Mouse (Mus musculus) G1E-ER4 (cell line): ENCODE results near the gene Snx22. TPM values are rescaled to one million over a fixed set of nuclear protein-coding genes. Genes with fewer than 3 reads are reported as not detected.

Source experiments
- GATA1 ChIP-seq: IDR thresholded peaks from one replicate; pipeline ENCODE4 v1.8.0; 2012; ENCODE audit warnings: low read length, inconsistent platforms
- polyA plus RNA-seq: library from polyadenylated mRNA; stranded (reverse); fragments of >175 nt; gene quantifications from 2 replicates; pipeline ENCODE4 v1.2.3, GENCODE M21; 2012

The Snx22 gene
- polyA plus RNA-seq, 1 experiment, result 0.02 TPM

DNA sequence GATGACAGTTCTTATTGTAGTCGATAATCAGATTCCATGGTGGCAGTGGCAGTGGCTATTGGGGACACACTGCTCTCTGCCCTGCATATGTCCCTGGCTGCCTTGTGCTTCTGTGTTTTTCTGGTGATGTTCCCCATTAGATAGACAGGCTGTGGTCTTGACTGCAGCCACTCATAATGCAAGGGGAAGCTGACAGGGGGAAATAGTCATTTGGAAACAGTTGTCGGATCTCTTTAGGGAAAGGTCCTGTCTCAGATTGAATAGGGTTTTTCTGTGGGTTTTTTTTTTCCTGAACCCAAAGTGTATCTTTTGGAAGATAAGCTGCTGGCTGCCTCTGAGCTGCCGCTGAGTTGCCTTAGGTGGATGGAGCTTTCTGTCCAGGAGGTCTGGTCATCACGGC is 12.5 kb upstream of the Snx22 start:
- TF ChIP-seq GATA1, result no peak

DNA sequence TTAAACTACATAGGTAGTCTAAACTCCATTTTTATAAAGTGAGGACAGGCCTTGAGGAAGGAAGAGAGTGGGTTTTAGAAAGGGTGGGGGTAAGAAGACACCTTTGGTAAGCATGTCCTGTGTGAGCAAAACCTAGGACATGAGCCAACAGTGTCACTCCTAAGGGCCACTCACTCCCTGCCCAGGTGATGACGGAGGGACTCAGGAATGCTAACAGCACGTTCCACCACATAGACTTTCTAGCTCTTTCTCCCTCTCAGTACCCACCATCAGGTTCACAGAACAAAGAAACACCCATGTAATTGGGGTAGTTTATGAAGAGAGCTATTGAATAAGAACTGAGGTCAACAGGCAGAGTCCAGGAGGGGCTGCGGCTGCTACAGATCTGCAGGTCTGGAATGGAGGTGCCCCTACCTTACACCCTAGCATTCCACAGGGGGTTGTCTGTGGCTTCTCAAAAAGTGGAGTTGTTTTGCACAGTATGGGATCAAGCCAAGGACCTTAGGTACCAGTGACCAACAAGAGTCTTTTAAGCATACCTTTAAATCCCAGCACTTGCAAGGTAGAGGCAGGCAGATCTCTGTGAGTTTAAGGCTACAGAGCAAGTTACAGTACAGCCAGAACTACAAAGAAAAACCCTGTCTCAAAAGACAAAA is 11.4 kb upstream of the Snx22 start:
- no peak for TF ChIP-seq GATA1

DNA sequence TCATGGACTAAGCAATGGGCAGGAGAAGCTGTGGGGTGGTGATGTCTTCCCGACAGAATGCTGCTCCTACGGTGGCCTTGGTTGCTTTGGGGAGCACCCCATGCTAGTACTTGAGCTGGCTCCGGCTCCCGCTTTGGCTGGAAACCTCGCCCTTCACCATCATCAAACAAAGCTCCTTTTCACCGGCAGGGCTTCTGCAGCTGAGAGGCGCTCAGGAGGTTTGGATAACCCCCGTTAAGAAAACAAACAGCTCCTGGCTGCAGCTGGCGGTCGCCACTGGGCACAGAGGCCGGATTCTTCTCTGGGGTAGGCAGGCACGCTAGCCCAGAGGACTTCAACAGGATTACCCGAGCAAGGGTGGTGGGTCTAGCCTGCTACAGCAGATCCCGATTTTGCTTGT is 9.0 kb upstream of the Snx22 start:
- no peak for TF ChIP-seq GATA1

DNA sequence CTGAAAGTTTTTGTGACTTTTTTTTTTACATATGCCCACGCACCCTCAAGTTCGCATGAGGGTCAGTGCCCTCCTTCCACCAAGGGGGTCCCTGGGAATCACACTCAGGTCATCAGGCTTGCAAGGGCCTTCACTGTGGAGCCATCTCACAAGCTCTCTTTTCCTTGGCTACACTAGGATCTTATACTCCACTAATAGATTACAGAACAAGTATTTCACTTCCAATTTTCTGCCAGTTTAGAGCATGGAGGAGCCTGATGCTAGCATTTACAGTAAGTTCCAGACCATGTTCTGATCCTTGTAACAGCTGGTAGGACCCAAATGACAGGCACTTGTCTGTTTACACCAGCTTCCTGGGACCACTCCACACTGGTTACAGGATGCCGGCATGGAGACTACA is 8.6 kb upstream of the Snx22 start:
- TF ChIP-seq GATA1, result no peak

DNA sequence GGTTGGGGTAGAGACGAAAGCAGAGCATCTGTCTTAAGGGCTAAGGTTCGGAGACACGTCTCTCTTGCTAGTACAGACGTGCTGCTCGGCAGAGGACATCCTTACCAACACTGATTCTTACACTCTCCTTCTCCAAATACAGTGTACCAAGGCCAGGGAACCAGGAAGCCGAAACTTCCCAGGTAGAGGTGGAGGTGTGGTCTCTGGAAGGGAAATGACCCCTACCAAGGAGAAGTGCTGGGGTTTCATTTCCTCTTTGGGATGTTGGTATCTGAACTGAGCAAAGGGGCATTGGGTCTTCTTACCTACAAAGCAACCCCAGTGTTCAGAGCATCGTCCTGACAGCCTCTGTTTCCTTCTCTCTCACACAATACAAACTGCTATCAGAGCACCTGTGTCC is 3.2 kb upstream of the Snx22 start:
- no peak for TF ChIP-seq GATA1

DNA sequence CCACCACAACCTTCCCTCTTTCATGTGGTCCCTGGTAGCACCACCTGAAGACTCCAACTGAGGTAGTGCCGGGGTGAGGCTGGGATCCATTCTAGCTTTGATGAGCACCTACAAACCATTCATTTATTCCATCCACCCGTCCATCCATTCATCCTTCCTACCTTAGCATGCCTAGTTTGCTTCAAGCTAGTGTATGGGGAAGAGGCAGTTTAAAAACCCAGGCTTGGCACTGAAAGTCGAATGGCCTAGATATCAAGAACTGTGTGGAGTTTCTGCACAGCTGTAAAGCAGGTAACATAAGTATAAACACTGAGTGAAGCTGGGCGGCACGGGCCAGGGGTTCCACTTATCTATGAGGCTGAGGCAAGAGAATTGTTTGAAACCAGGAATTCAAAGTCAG is 632 bp upstream of the Snx22 start:
- TF ChIP-seq GATA1, result no peak

DNA sequence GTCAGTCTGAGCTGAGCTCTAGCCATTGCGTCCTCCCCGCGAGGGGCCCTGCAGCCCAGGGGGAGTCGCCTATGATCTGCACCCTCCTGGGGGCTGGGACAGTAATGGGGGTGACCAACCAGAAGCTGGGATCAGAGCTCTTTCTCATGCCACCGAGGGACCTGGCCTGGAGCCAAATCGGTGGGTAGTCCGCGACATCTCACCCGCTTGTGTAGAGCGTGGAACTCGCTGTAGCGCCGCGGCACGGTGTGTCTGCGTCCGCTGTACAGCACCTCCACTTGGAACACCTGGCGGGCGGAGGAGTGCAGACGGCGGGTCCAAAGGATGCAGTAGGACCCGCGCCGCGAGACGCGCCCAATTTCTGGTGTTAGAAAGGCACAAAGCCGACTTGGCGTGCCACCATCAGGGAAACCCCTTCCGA is 538 bp downstream of the Snx22 start:
- no peak for TF ChIP-seq GATA1

DNA sequence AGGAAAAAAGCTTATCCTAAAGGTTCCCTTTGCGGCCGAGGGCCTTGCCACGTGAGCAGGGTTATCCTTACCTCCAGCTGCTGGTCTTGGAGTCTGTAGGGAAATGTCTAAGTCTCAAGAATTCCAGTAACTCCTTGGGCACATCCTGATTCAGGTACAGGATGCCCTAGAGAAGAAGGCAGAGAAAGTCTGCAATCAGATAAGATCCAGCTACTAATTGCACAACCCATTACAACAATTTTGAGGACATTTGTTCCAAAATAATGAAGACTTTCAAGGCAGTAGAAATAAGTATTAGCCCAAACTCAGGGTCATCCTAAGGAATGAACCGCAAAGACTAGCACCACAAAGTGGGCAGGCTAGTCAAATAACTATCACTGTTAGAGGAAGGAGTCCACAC is 1.5 kb downstream of the Snx22 start:
- no peak for TF ChIP-seq GATA1

DNA sequence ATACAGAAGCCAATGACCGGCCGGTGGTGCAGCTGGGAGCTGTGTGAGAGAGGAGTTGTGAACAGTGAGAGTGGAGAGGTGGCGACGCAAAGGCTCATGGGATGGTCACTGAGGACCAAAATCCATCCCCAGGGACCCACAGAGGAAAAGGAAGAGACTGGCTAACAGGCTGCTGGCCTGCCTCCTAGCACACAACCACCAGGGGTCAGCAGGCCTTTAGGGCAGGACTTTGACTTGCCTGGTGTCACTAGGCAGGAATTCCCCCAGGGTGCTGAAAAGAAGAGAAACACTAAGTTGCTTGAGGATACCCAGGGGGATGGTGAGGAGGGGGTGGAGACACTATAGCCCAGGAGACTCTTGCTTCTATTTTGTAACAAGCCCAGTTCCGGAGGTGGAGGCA is 2.0 kb downstream of the Snx22 start:
- no peak for TF ChIP-seq GATA1

DNA sequence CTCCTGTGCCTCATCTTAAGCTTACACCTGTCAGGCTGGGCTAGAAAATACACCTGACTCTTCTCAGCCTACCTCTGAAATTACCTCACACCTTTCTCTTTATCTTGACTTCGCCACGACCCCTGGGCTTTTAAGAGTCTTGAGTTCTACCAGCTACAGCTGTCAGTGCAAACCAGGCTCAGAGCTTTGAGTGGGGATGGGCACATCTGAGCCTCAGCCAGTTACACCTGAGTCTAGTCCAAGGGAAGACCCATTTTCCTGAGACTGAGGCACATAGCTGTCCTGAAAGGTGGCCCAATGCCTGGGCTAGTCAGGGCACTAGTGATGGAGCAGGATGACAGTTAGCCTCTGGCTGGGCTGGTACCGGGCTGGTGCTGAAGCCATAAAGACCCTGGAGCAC is 2.7 kb downstream of the Snx22 start:
- TF ChIP-seq GATA1, result no peak

DNA sequence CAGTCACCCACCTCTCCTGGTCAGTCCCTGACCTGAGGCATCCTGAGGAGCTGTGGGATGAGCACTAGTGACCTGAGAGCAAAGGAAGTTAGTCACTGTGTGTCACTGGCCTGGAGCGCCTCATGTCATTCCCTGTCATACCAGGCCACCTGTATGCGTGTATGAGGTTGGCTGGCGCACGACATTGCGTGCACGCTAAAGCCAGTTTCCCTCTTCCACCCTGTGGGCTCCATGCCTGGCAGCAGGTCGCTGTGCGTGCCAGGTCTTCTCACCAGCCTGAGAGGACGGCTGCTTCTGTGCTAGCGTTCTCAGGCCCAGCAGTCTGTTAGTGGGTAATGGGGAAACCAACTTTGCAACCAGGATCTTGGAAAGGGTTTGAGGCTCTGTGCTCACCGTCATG is 5.2 kb downstream of the Snx22 start:
- no peak for TF ChIP-seq GATA1

DNA sequence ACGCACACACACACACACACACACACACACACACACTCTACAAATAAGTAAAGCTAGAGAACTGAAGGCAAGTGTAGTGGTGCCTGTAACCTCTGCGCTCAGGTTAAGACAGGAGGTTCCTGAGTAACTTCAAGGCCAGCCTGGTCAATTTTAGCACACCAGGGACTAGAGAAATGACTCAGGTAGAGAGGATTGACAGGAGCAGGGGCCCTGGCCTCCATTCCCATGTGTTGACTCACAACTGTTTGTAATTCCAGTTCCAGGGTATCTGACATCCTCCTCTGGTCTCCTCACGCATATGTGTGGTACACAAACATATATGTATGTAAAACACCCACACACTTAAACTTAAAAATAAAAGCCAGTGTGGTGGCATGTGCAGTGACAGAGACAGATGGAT is 6.1 kb downstream of the Snx22 start:
- TF ChIP-seq GATA1, result no peak

DNA sequence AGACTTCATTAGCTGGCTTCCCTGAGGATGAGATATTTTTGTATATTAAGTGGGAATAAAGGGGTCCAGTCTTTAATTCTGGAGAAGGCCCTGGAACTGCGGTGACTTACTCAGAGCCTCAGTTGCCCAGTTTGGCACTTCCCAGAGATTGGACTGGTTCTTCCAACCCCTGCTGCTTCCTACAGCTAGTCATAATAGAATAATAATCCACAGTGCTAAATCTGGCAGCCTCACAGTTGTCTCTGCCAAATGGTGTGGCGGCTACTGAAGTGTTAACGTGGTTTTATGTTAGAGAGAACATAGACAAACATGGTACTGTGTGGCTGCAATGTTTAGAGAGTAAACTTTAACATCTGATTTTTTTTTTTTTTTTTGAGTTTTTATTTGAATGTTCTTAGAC is 7.9 kb downstream of the Snx22 start:
- TF ChIP-seq GATA1, result no peak

DNA sequence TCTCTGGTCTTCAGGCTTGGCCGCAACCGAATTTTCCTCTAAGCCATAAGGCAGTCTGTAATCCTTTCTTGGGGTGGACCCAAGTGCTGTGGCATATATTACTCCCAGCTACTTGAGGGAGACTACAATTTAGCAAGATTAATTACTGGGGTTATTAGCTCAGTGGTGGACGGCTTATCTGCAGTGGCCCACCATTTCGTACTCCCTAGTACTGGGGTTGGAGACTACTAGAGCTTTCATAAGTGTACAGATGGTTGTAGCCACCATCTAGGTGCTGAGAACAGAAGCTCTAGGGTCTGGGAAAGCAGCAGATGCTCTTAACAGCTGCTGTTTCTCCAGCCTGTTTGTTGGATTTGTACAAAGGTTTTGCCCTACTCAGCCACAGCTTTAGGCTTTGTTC is 8.5 kb downstream of the Snx22 start:
- no peak for TF ChIP-seq GATA1

DNA sequence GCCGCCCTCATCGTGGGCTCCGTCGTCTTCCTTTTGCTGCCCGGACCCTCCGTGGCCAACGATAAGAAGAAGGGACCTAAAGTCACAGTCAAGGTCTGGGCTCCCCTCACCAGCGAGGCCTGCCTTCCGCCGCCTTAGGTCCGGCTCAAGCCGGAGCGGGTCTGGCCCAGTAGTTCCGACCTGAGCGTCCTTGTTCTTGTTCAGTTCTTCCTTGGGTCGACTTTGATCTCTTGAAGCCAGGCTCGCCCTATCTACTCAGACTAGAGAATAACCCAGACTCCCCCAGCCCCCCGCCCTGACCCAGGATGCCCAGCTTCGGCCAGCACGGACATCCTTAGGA is 9.2 kb downstream of the Snx22 start:
- TF ChIP-seq GATA1, result no peak

DNA sequence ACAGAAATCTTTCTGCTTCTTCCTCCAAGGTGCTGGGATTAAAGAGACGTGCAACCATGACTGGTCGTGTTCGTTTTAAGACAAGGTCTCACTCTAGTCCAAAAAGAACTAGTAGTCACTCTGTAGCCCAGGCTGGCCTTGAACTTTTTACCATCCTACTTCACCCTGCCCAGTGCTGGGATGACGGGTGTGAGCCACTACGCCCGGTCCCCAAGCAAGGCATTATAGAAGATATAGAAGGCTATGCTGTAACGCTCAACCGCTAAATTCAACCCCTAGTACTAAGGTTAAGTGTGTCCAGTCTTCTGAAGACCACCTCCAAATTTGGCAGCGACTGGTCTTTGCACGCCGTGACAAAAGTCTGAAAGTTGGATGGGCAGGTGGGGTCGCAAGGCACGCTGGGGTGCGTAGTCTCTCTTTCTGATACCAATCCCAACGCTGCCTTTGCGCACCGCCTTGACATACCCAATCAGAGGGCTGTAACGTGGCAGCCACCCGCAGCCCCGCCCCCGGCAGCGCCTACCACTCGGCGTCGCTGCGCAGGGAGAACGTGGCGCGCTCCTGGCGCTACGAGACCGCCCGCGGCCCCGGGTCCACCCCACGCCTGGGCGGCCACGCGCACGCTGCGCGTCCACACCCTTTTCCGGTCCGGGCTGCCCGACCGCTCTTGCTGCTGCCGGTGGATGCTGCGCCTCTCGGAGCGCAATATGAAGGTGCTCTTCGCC is 9.8 kb downstream of the Snx22 start, which contains the start of gene Ppib:
TSS of gene Ppib (plus strand) at position 640 of the 725 bp plus-strand sequence.
- TF ChIP-seq GATA1, result no peak

DNA sequence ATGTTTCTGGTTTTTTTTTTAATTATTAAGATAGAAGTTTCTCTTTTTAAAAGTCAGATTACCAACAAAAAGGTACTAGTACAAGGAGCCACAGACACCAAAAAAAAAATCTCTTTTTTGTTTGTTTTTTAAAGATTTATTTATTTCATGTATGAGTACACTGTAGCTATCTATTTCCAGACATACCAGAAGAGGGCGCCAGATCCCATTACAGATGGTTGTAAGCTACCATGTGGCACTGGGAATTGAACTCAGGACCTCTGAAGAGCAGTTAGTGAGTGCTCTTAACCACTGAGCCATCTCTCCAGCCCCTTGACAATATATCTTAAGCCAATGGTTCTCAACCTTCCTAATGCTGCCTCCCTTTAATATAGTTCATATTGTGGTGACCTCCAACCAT is 15.9 kb downstream of the Snx22 start:
- no peak for TF ChIP-seq GATA1
